Mouse (Mus musculus) cerebellum, adult 9-11 months (tissue): ENCODE data around the gene 4430402I18Rik.

Experiments used
- DNase-seq: peaks from one replicate; pipeline ENCODE4 v3.0.0; 2022

4430402I18Rik gene

DNA sequence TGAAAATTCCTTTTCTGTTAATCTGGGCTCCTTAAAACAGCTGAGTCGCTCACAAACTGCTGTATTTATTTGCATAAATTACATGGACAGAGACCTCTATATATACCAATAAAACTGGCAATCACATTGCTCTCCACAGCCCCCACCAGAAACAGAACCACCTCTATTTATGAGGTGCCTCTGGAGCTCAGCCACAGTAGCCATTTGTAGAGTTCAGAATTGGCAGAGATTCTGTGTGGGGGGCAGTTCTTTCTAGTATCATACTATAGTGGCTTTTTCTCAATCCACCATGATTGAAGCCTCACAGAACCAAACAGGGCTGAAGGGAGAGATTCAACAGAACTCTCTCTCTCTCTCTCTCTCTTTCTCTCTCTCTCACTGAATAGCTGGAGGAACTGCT lies 71.0 kb downstream of the 4430402I18Rik start:
- DNase-seq, result no peak

DNA sequence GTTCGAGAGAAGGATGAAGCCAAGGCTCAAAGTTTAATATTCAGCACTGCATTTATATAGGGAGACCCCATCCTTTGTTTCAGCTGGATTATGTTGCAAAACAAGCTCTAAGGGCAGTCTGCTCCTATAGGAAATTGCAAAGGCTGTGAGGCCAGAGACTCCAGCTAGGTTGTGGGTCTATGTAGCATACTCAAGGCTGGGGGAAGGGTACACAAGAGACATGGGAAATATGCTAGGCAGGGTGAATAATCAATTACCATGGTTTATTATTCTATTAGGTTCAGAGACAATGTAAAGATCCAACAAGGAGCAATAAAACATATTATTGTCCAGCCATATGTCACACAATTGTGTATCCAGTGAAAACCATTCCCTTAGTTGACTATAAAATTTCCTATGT lies 75.7 kb downstream of the 4430402I18Rik start:
- DNase-seq, result no peak

DNA sequence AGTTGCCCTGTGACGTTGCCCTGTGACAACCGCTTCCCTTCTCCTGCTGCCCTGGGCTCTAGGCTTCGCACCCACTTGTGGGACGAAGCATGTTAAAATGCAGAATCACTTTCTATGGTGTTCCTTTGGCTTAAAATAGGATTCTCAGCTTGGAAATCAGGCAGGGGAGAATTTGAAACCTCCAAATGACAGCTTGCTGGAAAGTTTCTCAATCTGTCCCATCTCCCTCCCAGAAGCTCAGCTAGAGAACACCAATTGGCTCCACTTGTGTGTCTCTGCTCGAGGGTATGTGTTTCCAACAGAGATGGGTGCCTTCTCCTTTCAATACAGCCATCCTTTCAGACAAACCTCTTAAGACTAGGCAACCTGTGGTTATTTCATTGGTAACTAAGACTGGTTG lies 76.4 kb downstream of the 4430402I18Rik start:
- DNase-seq, result no peak

DNA sequence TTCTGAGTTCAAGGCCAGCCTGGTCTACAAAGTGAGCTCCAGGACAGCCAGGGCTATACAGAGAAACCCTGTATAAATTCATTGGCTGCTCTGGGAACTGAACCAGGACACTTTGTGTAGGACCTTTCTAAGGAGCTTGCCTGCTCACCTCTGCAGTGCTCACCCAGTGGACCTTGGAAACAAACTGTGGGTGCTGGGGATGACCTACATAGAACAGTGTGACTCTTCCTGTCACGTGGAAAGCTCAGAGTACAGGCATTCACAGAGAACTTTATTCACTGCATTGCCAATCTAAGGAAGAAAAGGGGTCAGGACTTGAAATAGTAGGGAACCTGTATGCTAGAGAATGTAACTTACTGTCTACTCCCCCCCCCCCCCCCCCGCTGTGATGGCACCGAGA lies 78.3 kb downstream of the 4430402I18Rik start:
- no peak for DNase-seq

DNA sequence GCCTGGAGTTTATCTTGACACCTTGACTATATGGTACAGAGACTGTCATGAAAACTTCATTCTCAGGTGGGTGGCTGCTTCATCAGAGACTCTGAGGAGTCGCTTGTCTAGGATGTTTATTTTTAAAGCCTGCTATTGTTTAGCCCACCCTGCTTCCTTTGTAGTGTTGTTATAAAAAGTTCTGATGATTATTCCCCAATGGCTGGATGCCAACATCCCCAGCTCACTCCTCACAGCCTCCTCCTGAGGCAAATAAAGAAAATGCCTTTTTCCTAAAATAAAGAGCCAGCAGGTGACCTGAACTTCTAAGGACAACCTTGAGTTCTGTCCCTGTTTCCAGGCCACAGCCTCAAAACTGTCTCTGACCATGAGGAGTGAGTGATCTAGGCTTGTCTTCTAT lies 79.1 kb downstream of the 4430402I18Rik start:
- no peak for DNase-seq

DNA sequence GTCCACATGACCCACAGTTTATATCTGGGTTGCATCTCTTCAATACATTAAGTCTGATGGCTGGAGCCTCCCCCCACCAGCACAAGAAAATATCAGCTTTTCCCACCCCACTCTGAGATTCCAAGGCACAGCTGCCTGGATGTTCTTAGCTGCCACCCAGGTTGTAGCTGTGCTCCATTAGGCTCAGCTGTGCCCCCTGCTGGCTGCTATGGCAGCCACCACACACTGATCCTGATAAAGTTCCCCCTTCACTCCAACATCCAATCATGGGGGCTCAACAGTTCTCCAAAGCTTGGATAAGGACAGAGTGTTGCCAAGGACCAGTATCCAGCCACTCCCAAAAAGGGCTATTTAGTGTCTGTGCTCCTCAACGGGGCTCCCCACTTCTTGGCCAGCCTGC lies 84.5 kb downstream of the 4430402I18Rik start:
- DNase-seq, result no peak

DNA sequence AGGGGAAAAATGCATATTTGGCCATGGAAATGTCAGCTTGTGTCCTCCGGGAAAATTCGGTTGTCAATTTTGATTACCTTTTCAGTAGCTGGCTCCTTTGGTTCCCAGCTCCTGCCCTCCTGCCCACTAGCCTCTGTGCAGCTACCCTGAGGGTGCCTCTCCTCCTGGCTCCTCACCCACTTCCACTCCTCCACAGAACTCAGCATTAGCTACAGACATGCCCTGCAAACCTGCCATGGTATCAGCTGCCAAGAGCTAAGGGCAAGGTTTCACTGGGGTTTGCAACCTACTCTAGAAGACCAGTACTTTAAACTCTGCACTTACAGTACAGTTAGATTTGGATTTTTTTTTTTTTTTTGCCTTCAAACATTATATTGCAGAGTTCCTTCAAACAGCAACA lies 88.1 kb downstream of the 4430402I18Rik start:
- no peak for DNase-seq

DNA sequence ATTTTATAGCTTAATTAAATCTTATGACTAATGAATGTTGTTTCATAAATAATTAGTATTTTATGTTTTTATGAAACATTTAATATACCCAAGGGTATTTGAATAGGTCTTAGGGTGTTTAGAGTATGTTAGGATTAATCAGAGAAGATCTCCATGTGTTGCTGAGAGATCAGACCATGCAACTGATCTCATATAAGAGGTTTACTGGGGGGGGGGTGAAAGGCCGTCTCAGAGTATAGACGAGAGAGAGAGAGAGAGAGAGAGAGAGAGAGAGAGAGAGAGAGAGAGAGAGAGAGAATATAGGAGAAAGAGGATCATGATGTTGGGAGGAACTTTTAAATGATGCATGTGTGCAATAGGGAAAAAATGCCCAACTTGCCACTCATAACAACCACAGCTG lies 97.2 kb downstream of the 4430402I18Rik start:
- no peak for DNase-seq

DNA sequence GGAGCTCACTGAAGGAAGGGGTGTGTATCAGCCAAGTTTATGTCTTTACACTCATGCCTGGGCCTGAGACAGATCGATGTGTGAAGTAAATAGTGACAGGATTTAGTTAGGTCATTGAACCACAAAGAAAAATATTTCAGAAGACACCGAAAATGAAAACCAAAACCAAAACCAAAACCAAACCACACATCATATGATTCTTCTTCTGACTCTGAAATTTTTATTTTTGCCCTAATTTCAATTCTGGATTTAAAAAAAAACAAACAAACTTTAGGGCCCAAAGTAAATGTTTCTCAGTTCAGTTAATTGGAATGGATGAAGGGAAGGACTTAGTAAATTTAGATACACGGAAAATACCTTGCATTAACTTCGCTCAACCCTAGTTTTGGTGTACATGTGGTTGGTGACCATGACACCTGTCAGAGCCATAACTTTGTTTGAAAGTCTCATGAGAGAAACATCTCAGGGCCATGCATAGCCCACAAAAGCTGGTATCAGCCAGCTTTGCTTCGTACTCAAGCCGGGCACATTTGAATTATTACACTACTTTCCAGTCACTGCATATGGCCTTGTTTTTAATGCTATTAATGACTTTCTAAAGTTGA lies 98.2 kb downstream of the 4430402I18Rik start:
- DNase-seq, result no peak

DNA sequence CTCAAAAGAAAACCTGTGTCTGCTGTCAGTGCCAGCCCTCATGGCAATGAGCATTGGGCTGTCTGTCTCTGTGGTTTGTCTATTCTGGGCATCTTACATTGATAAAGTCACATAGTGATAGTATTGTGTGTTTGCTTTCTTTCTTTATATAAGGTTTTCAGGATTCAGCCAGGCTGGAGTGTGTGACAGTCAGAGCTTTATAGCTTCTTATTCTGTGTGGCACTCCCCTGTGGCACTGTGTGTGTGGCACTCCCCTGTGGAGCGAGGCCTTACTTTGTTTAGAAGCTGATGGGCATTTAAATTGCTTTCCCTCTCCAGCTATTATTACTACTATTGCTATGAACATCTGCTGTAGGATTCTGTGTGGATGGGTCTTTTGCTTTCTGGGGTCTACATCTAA lies 102.1 kb downstream of the 4430402I18Rik start:
- DNase-seq, result no peak

DNA sequence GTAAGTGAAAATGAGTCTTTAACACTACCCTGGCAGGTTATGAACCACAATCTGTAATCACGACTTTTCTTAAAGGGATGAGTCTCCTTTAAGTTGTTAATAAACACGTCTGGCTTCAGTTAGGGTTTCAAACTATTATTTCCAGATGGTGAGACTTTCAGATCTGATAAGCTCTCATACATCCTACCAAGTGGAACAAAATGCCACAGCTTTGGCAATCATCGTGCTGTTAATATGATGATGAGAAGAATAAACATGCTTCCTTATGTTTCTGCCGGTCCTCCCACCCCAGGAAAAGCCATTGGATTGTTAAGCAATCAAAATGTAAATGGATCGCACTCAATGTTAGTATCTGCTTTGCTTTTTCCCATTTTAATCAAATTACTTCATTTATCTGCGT lies 102.6 kb downstream of the 4430402I18Rik start:
- DNase-seq, result no peak

DNA sequence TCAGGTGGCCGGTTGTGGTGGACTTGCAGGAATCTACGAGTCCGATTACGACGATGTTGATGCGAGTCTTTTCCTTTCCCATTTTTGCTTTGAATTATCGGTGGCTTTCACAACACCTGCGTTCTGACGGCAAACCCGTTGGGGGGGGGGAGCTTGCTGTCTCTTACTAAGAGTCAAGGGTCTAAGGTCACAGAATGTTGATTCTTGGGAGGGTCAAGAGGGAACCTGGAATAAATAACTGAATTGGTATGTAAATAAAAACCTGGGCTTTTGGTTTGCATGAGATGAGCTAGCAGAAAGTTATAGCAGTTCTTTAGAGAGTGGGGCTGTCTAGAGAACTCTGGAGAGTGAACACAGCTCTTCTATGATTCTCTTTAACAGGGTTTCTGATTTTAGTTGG lies 104.0 kb downstream of the 4430402I18Rik start:
- no peak for DNase-seq

DNA sequence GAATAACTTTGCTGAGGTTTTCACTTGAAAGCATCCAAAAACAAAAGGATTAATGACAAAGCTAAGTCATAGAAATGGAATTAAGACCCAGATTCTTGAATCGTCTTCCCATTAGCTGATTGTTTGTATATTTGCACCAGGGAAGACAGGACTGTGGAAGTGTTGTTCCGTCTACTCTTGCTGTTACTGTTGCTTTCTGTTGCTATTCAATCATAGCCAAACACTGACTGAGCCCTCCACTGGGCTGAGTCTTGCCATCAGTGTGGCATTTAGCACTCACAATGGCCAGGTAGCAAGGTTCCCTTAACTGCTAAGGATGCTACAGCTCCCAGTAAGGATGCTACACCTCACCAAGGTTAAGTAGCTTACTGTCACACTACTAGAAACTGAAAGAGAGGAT lies 107.4 kb downstream of the 4430402I18Rik start:
- DNase-seq, result no peak

DNA sequence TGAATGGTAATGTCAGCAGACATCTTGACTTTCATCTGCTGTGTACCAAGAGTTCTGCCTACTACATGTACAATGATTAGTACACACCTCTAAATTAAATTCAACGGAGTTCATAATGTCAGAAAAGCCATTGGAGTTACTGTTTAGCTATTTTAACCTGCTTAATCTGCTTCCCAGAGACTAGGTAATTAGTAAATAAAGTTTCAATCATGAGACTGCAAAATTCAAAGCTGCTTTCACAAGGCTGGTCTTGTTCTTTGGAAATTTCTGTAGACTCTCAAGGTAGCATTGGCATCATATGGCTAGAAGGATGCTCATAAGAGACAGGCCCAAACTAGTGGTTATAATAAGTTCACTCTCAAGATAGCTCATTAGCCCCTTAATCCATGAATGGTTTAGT lies 112.8 kb downstream of the 4430402I18Rik start:
- DNase-seq, result no peak

DNA sequence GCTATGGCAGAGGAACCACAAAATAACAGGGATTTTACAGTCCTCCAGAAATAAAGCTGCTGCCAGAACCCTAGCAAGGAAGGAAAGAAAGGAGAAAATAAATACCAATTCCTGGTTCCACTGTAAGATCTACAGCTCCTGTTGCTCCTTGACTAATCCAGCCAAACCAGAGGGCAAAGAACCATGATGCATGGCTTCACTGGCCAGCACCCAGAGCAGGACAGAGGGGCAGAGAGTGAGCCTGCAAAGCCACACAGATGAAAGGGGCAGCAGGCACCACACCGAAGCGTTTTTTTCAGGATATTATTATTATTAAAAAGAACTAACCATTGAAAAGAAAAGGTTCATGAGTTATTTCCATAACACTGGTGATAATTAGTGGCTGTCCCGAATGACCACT lies 115.6 kb downstream of the 4430402I18Rik start:
- no peak for DNase-seq

DNA sequence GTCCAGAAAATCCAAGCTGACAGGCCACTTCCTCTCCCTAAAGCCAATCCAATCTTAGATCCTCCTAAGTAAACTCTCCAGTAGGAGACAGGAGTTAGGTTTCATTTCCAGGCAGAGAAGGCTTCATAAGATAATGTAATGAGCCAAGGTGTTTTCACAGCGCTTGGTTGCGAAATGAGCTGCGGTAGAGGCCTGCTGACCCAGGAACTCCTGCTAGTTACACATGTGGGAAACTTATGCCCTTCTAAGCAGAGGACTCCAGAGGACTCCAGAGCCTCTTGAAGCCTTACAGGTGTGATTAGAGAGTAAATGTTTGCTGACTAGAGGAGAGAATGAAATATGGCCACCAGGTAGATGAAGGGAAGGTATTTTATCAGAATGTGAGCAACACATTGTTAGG lies 117.1 kb downstream of the 4430402I18Rik start:
- no peak for DNase-seq

DNA sequence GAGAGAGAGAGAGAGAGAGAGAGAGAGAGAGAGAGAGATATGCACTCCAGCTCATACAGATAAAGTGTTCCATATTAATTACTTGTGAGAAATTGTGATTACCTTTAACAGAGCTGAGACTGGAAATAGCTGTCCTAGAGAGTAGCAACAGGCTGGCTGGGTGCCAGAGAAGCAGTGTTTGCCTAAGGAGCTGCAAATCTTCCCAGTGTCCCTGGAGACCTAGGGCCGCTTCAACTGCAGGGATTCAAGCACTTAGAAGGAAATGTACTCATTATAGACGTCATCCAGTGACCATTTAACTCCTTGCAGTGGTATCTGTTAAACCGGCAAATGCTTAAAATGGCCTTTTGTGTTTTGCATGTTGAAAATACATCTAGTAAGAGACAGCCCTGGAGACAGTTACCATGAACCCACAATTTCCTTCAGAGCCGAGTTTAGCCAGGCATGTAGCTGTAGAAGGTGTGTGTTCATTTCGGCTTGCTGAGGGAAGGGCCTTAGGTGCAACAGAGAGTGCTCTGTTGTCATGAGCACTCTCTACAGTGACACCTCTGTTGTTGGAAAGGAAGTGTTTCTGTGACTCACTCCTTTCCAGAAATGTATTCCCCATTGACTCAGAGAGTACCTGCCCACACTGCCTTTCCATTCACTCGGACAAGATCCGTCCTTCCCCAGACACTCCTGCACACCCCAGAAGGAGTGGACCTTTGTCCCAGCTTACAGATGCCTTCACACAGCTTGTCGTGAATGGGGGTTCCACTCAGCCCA lies 122.5 kb downstream of the 4430402I18Rik start:
- no peak for DNase-seq
